Mouse (Mus musculus) hindbrain, embryonic 12.5 days (tissue): ENCODE measurements around the gene Ap1g1. TPM values are rescaled to one million over a fixed set of nuclear protein-coding genes. Genes with fewer than 3 reads are reported as not detected.
"Not testable (repeated sequence)": the region's sequence is repeated elsewhere in the genome, so short reads cannot be mapped to it uniquely, and the experiment has no call there.

Experiments
- ATAC-seq: fragments of 200-750 bp; cut with Nextera tagmentation; 2 replicates; pipeline ENCODE4 v1.8.0; 2017; ENCODE audit warnings: moderate TSS enrichment; ENCODE audit not compliant: low FRiP score
- H3K27ac ChIP-seq: fragments of 300-500 bp; sonication (generic); 2 replicates; pipeline ENCODE4 v1.5.1; 2016; ENCODE audit warnings: mild to moderate bottlenecking
- H3K27me3 ChIP-seq: fragments of 300-500 bp; sonication (generic); 2 replicates; pipeline ENCODE4 v1.6.1; 2016; ENCODE audit warnings: mild to moderate bottlenecking
- H3K36me3 ChIP-seq: fragments of 300-500 bp; sonication (generic); 2 replicates; pipeline ENCODE4 v1.6.1; 2016; ENCODE audit warnings: mild to moderate bottlenecking
- H3K4me1 ChIP-seq: fragments of 300-500 bp; sonication (generic); 2 replicates; pipeline ENCODE4 v1.6.1; 2016
- H3K4me2 ChIP-seq: fragments of 300-500 bp; sonication (generic); replicated peaks from 2 replicates; pipeline ENCODE4 v1.6.1; 2016; ENCODE audit warnings: mild to moderate bottlenecking
- H3K4me3 ChIP-seq: fragments of 300-500 bp; sonication (generic); 2 replicates; pipeline ENCODE4 v1.5.1; 2016; ENCODE audit warnings: mild to moderate bottlenecking
- H3K9ac ChIP-seq: fragments of 300-500 bp; sonication (generic); 2 replicates; pipeline ENCODE4 v1.6.1; 2016; ENCODE audit warnings: mild to moderate bottlenecking, moderate library complexity
- H3K9me3 ChIP-seq: fragments of 300-500 bp; sonication (generic); replicated peaks from 2 replicates; pipeline ENCODE4 v1.6.1; 2016; ENCODE audit warnings: mild to moderate bottlenecking
- WGBS: fragments of 180-500 bp; shearing (Covaris S2); methylation state at CpG from one replicate; pipeline ENCODE4 v1.1.7; 2016; 5-methylcytosine and 5-hydroxymethylcytosine counted together
- polyA plus RNA-seq: library from polyadenylated mRNA; unstranded; fragments of >200 nt; fragmentation: Nextera tagmentation; extraction: Ambion mirVana; gene quantifications from 2 replicates; pipeline ENCODE4 v1.2.1, GENCODE M21; 2016

Gene Ap1g1
- polyA plus RNA-seq, 1 experiment from 2014 or later, result 61.5 TPM

DNA sequence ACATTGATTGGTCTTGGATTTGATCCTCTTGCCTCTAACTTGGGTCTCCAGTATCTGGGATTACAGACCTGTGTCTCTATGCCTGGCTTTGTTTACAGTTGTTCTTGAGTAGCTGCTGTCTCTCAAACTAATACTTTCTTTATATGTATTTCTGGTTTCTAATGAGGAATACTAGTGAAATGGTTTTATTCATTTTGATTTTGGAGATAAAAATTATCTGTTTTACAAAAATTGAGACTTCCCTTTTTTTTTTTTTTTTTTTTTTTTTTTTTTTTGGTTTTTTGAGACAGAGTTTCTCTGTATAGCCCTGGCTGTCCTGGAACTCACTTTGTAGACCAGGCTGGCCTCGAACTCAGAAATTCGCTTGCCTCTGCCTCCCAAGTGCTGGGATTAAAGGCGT is 95.4 kb downstream of the Ap1g1 start:
- H3K9ac ChIP-seq, H3K4me1 ChIP-seq, H3K27ac ChIP-seq, ATAC-seq, H3K9me3 ChIP-seq, H3K4me2 ChIP-seq, H3K27me3 ChIP-seq, H3K4me3 ChIP-seq: not testable (repeated sequence)
- H3K36me3 ChIP-seq, result peaks cover 13% of the 10 kb centered on the region; the same call in 1 of the 2 replicates
- WGBS, result 98% methylated on average over 3 of the region's 3 CpGs

GRCm38 (mm10) chr8:109880012-109880662 is 101.8 kb downstream of the Ap1g1 start:
- no peak overlapping the region for H3K4me2 ChIP-seq
- H3K36me3 ChIP-seq, result peaks cover 25% of the 10 kb centered on the region
- H3K4me3 ChIP-seq, result no peak overlapping the region
- no peaks in the 10 kb centered on the region for H3K4me1 ChIP-seq
- no peaks in the 10 kb centered on the region for H3K27me3 ChIP-seq
- no peaks in the 10 kb centered on the region for H3K9me3 ChIP-seq
- 95% methylated on average over 5 of the region's 5 CpGs for WGBS
- H3K27ac ChIP-seq, result no peak overlapping the region
- no peak for ATAC-seq
- no peak overlapping the region for H3K9ac ChIP-seq

- H3K4me3 ChIP-seq, result no peak overlapping the region
- H3K4me1 ChIP-seq, result no peaks in the 10 kb centered on the region
- ATAC-seq, result no peak
- H3K9me3 ChIP-seq, result no peaks in the 10 kb centered on the region
- no peak overlapping the region for H3K27ac ChIP-seq
- H3K36me3 ChIP-seq, result peaks cover 19% of the 10 kb centered on the region
- H3K9ac ChIP-seq, result no peak overlapping the region
- H3K27me3 ChIP-seq, result no peaks in the 10 kb centered on the region
- H3K4me2 ChIP-seq, result no peak overlapping the region
These were observed 106.9 kb downstream of the Ap1g1 start for GRCm38 (mm10) chr8:109885294-109885693.

DNA sequence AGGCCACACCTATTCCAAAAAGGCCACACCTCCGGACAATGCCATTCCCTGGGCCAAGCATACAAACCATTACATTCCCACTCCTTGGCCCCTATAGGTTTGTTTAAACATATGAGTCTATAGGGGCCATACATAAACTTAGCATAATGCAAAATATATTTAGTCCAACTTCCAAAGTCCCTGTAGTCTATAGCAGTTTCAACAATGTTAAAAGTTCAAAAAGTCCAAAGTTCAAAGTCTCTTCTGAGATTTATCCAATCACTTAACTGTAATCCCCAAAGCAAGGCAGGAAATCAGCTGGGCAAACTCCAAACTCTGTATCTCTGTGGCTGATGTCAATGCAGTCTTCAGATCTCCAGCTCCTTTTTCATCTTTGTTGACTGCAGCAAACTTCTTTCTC is 110.9 kb downstream of the Ap1g1 start:
- H3K9me3 ChIP-seq, result no peaks in the 10 kb centered on the region
- no peak for ATAC-seq
- no peaks in the 10 kb centered on the region for H3K27me3 ChIP-seq
- 100% methylated on average over 1 of the region's 1 CpGs for WGBS
- no peak overlapping the region for H3K4me2 ChIP-seq
- H3K4me3 ChIP-seq, result no peak overlapping the region
- H3K4me1 ChIP-seq, result no peaks in the 10 kb centered on the region
- H3K27ac ChIP-seq, result no peak overlapping the region
- peaks cover 17% of the 10 kb centered on the region for H3K36me3 ChIP-seq
- H3K9ac ChIP-seq, result no peak overlapping the region

- Histone ChIP-seq H3K4me3 (no peak overlapping the region), H3K27me3 (no peaks in the 10 kb centered on the region), H3K4me2 (no peak overlapping the region), H3K9ac (no peak overlapping the region), H3K9me3 (no peaks in the 10 kb centered on the region), H3K36me3 (peaks cover 22% of the 10 kb centered on the region), H3K4me1 (no peaks in the 10 kb centered on the region), H3K27ac (no peak overlapping the region)
- no peak for ATAC-seq
- WGBS, result 89% methylated on average over 3 of the region's 3 CpGs
These were observed 112.6 kb downstream of the Ap1g1 start for GRCm38 (mm10) chr8:109890794-109891585.

- ATAC-seq, result no peak
- Histone ChIP-seq H3K4me2 (no peak overlapping the region), H3K4me1 (no peaks in the 10 kb centered on the region), H3K9me3 (no peaks in the 10 kb centered on the region), H3K36me3 (peaks cover 16% of the 10 kb centered on the region), H3K4me3 (no peak overlapping the region), H3K9ac (no peak overlapping the region), H3K27ac (no peak overlapping the region), H3K27me3 (no peaks in the 10 kb centered on the region)
- 95% methylated on average over 1 of the region's 1 CpGs for WGBS
These were observed 116.3 kb downstream of the Ap1g1 start for GRCm38 (mm10) chr8:109894636-109895035.

DNA sequence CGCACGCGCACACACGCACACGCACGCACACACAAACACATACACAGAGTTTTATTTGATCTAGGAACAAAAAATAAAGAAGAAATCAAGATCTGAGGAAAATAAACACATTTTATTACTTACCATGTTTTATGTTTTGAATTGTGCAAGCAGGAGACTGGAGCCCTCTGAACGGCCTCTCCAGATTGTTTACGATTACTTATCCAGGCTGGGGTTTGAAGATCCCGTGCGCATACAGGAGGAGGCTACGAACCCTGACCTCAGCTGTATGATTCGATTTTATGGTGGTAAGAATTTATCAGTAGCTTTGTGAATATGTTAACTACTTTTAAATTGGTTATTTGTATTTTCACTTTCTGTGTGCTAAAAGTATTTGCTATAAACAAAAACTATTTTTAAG is 117.0 kb downstream of the Ap1g1 start:
- H3K4me3 ChIP-seq, result no peak overlapping the region
- no peaks in the 10 kb centered on the region for H3K27me3 ChIP-seq
- ATAC-seq, result no peak
- WGBS, result 94% methylated on average over 12 of the region's 12 CpGs
- H3K36me3 ChIP-seq, result peaks cover 11% of the 10 kb centered on the region
- no peak overlapping the region for H3K27ac ChIP-seq
- H3K4me1 ChIP-seq, result no peaks in the 10 kb centered on the region
- no peak overlapping the region for H3K9ac ChIP-seq
- no peak overlapping the region for H3K4me2 ChIP-seq
- no peaks in the 10 kb centered on the region for H3K9me3 ChIP-seq

- no peaks in the 10 kb centered on the region for H3K4me1 ChIP-seq
- H3K27me3 ChIP-seq, result no peaks in the 10 kb centered on the region
- no peak for ATAC-seq
- no peaks in the 10 kb centered on the region for H3K9me3 ChIP-seq
- H3K9ac ChIP-seq, result no peak overlapping the region
- peaks cover 3% of the 10 kb centered on the region; the same call in 1 of the 2 replicates for H3K36me3 ChIP-seq
- H3K4me2 ChIP-seq, result no peak overlapping the region
- no peak overlapping the region for H3K27ac ChIP-seq
- no peak overlapping the region for H3K4me3 ChIP-seq
These were observed 124.0 kb downstream of the Ap1g1 start for GRCm38 (mm10) chr8:109902379-109902778.

DNA sequence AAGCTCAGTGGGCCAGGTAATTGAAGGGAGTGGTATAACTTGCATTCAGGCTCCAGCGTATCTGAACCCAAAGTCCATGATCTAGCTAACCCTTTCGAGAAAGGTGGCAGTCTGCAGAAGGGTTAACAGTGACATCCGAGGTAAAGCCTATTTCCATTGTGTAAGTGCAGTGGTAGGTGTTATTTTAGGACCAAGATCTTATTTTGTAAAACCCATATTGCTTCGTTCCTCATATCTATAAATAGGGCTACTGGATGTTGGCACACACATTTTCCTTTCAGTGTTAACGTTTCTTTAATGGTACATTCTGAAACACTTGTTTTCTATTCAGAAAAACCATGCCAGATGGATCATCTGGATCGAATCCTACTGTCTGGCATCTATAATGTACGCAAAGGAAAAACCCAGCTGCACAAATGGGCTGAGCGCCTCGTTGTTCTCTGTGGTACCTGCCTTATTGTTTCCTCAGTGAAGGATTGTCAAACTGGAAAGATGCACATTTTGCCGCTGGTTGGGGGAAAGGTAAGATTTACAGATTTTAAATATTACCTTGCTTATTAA is 125.6 kb downstream of the Ap1g1 start:
- Histone ChIP-seq H3K27me3 (no peaks in the 10 kb centered on the region), H3K36me3 (peaks cover 8% of the 10 kb centered on the region), H3K27ac (no peak overlapping the region), H3K4me1 (no peaks in the 10 kb centered on the region), H3K9me3 (no peaks in the 10 kb centered on the region), H3K4me2 (no peak overlapping the region), H3K4me3 (no peak overlapping the region), H3K9ac (no peak overlapping the region)
- ATAC-seq, result no peak
- 86% methylated on average over 10 of the region's 10 CpGs for WGBS

GRCm38 (mm10) chr8:109904928-109905668 is 126.7 kb downstream of the Ap1g1 start:
- Histone ChIP-seq H3K9me3 (no peaks in the 10 kb centered on the region), H3K4me1 (no peaks in the 10 kb centered on the region), H3K27me3 (no peaks in the 10 kb centered on the region), H3K36me3 (peaks cover 18% of the 10 kb centered on the region), H3K9ac (no peak overlapping the region), H3K4me2 (no peak overlapping the region), H3K27ac (no peak overlapping the region), H3K4me3 (no peak overlapping the region)
- WGBS, result 90% methylated on average over 1 of the region's 1 CpGs
- ATAC-seq, result no peak

DNA sequence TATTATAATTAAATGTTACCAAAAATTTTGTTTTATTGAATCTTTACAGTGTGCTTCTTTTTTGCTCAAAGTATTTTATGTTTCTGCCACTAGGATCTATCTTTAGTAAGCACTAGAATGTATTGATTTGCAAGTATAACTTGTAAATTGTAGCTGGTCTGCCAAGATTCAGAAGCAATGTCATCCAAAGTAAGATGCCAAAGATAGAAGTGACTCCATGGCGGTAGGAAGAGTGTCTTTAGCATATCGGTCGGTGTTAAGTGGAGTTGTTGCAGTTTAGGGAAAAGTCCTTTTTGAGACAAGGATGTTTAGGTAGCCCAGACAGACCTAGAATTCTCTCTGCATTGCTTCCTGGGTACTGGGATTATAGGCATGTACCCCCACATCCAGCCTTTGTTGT is 128.6 kb downstream of the Ap1g1 start:
- no peak overlapping the region for H3K4me2 ChIP-seq
- ATAC-seq, result no peak
- H3K27ac ChIP-seq, result no peak overlapping the region
- WGBS, result 95% methylated on average over 3 of the region's 3 CpGs
- no peak overlapping the region for H3K9ac ChIP-seq
- no peaks in the 10 kb centered on the region for H3K4me1 ChIP-seq
- no peaks in the 10 kb centered on the region for H3K9me3 ChIP-seq
- no peaks in the 10 kb centered on the region for H3K27me3 ChIP-seq
- peaks cover 22% of the 10 kb centered on the region for H3K36me3 ChIP-seq
- H3K4me3 ChIP-seq, result no peak overlapping the region

GRCm38 (mm10) chr8:109907376-109907775 is 129.0 kb downstream of the Ap1g1 start:
- 95% methylated on average over 4 of the region's 4 CpGs for WGBS
- Histone ChIP-seq H3K9ac (no peak overlapping the region), H3K4me3 (no peak overlapping the region), H3K36me3 (peaks cover 27% of the 10 kb centered on the region), H3K4me2 (no peak overlapping the region), H3K27ac (no peak overlapping the region), H3K9me3 (no peaks in the 10 kb centered on the region), H3K27me3 (no peaks in the 10 kb centered on the region), H3K4me1 (no peaks in the 10 kb centered on the region)
- ATAC-seq, result no peak
